Mouse (Mus musculus) testis, adult 2 months (tissue): Measurements from ENCODE around the gene Adprhl2.

ENCODE experiments used
- CTCF ChIP-seq: fragments of 200-500 bp; IDR thresholded peaks from 2 replicates; pipeline ENCODE4 v1.5.1; 2012; ENCODE audit warnings: low read depth, mild to moderate bottlenecking, inconsistent platforms, low read length, moderate library complexity; ENCODE audit not compliant: control insufficient read depth, insufficient read depth, insufficient replicate concordance
- POLR2A ChIP-seq: fragments of 200-500 bp; IDR thresholded peaks from 2 replicates; pipeline ENCODE4 v1.6.1; 2012; ENCODE audit warnings: low read depth, mild to moderate bottlenecking, inconsistent platforms, low read length, moderate library complexity; ENCODE audit not compliant: control insufficient read depth

- TF ChIP-seq CTCF = no peak
- TF ChIP-seq POLR2A = no peak
These were observed 14.7 kb downstream of the Adprhl2 start for GRCm38 (mm10) chr4:126306827-126307226.
